8 mouse cellular contexts compared by ENCODE assay signal in the genomic region with DNA sequence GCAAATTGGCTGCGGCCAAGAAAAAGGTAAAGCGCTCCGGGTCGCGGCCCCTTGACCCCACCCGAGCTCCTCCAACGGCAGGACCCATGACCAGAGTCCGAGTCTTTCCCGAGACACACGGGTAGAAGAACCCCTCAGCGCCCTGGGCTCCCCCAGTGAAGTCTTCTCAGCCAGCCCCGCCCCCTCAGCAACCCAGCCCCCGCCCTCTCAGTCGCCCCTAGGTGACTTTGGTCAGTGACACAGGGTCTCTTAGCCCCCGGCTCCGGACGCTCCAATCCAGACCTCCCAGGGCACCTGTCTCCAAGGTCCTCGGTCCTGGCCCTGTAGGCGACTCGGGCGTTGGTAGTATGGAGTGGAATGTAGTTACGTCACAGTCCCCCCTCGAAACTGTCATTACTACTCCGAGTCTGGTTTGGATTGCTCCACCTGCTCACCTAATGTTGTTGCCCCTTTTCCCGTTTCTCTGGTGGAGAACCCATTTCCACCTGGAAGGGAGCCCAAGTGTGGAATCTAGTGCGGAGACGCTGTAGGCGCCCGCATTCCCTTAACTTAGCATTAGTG. TPM values are rescaled to one million over a fixed set of nuclear protein-coding genes. Genes with fewer than 3 reads are reported as not detected.
DNase-seq lines count a peak whose midpoint lies in the region; ATAC-seq and TF ChIP-seq lines count a peak whose summit lies in the region.

No protein-coding gene starts in this region.

- peak overlapping the region; percentile 82 for H3K4me3 ChIP-seq in kidney, embryonic 15.5 days (replicated peaks)
- peak overlapping the region; percentile 72 for H3K4me3 ChIP-seq in brown adipose tissue, adult 24 weeks (ENCODE audit: insufficient read depth, low read depth, low read length)
- H3K4me3 ChIP-seq in heart, postnatal 0 days (ENCODE audit: low read depth, low read length) = peak overlapping the region; percentile 84
- H3K4me3 ChIP-seq in lung, embryonic 16.5 days (ENCODE audit: low read length) = peak overlapping the region; percentile 83
- peak overlapping the region; percentile 87 for H3K4me3 ChIP-seq in stomach, embryonic 15.5 days (replicated peaks)

- peaks cover 21% of the 10 kb centered on the region for H3K4me1 ChIP-seq in kidney, embryonic 15.5 days
- peaks cover 7% of the 10 kb centered on the region for H3K4me1 ChIP-seq in brown adipose tissue, adult 24 weeks (ENCODE audit: control insufficient read depth, insufficient read depth, insufficient read length, low read length)
- H3K4me1 ChIP-seq in heart, postnatal 0 days (ENCODE audit: control insufficient read depth, insufficient read depth) = peaks cover 14% of the 10 kb centered on the region; the same call in 1 of the 2 replicates
- H3K4me1 ChIP-seq in lung, embryonic 16.5 days (replicated peaks; ENCODE audit: control insufficient read depth, insufficient read depth, low read length) = peaks cover 16% of the 10 kb centered on the region
- peaks cover 16% of the 10 kb centered on the region for H3K4me1 ChIP-seq in stomach, embryonic 15.5 days

- intact Hi-C loops in gastrocnemius, postnatal 36 days (cut with DNase I) = loop anchor here (5.0 kb wide), 1 partner anchor 151 kb away; no protein-coding TSS in a partner anchor

- 3% methylated on average over 29 of the region's 29 CpGs for WGBS in kidney, embryonic 15.5 days
- under 1% methylated on average over 29 of the region's 29 CpGs for WGBS in heart, postnatal 0 days
- 1% methylated on average over 28 of the region's 29 CpGs for WGBS in lung, embryonic 16.5 days
- under 1% methylated on average over 29 of the region's 29 CpGs for WGBS in stomach, embryonic 15.5 days

- TF ChIP-seq CTCF in heart, postnatal 0 days (IDR thresholded peaks at IDR 0.05; ENCODE audit: low read depth) = no peak

- peaks cover 46% of the 10 kb centered on the region for H3K36me3 ChIP-seq in kidney, embryonic 15.5 days
- peaks cover 29% of the 10 kb centered on the region for H3K36me3 ChIP-seq in heart, postnatal 0 days (replicated peaks; ENCODE audit: control insufficient read depth, insufficient read depth, low read length)
- H3K36me3 ChIP-seq in lung, embryonic 16.5 days (ENCODE audit: control insufficient read depth, insufficient read depth, low read length) = peaks cover 15% of the 10 kb centered on the region
- H3K36me3 ChIP-seq in stomach, embryonic 15.5 days = peaks cover 15% of the 10 kb centered on the region

- H3K27ac ChIP-seq in kidney, embryonic 15.5 days = peak overlapping the region; percentile 79
- peak overlapping the region; percentile 63 for H3K27ac ChIP-seq in brown adipose tissue, adult 24 weeks (replicated peaks; ENCODE audit: low read depth, low read length)
- peak overlapping the region; percentile 85 for H3K27ac ChIP-seq in heart, postnatal 0 days (ENCODE audit: low read depth)
- peak overlapping the region; percentile 49 for H3K27ac ChIP-seq in lung, embryonic 16.5 days (ENCODE audit: low read length)
- peak overlapping the region; percentile 64; the same call in 1 of the 2 replicates for H3K27ac ChIP-seq in stomach, embryonic 15.5 days

- no peak for TF ChIP-seq EP300 in heart, postnatal 0 days (IDR thresholded peaks at IDR 0.05; ENCODE audit: low read depth)

- ATAC-seq in kidney, embryonic 15.5 days (replicated peaks; ENCODE audit: low FRiP score) = peak; percentile 68
- ATAC-seq in heart, postnatal 0 days (ENCODE audit: insufficient read depth, low read depth) = peak; percentile 44
- peak; percentile 48 for ATAC-seq in lung, embryonic 16.5 days (ENCODE audit: low read depth)
- ATAC-seq in stomach, embryonic 15.5 days (ENCODE audit: insufficient read depth, low FRiP score, low read depth) = peak; percentile 30

- no peaks in the 10 kb centered on the region for H3K27me3 ChIP-seq in kidney, embryonic 15.5 days
- H3K27me3 ChIP-seq in heart, postnatal 0 days (ENCODE audit: control insufficient read depth, insufficient read depth, low read length) = no peaks in the 10 kb centered on the region
- no peaks in the 10 kb centered on the region for H3K27me3 ChIP-seq in lung, embryonic 16.5 days (ENCODE audit: control insufficient read depth, insufficient read depth, low read depth, low read length)
- no peaks in the 10 kb centered on the region for H3K27me3 ChIP-seq in stomach, embryonic 15.5 days (replicated peaks)

- peak overlapping the region; percentile 76 for H3K4me2 ChIP-seq in kidney, embryonic 15.5 days
- H3K4me2 ChIP-seq in heart, postnatal 0 days (ENCODE audit: low read depth, low read length) = peak overlapping the region; percentile 69
- H3K4me2 ChIP-seq in lung, embryonic 16.5 days (ENCODE audit: low read depth, low read length) = peak overlapping the region; percentile 86
- peak overlapping the region; percentile 76 for H3K4me2 ChIP-seq in stomach, embryonic 15.5 days

- no peaks in the 10 kb centered on the region for H3K9me3 ChIP-seq in kidney, embryonic 15.5 days (replicated peaks)
- H3K9me3 ChIP-seq in heart, postnatal 0 days (replicated peaks; ENCODE audit: control insufficient read depth, low read length) = no peaks in the 10 kb centered on the region
- no peaks in the 10 kb centered on the region for H3K9me3 ChIP-seq in lung, embryonic 16.5 days (ENCODE audit: control insufficient read depth, low read length)
- H3K9me3 ChIP-seq in stomach, embryonic 15.5 days = no peaks in the 10 kb centered on the region

- peak overlapping the region; percentile 79 for H3K9ac ChIP-seq in kidney, embryonic 15.5 days
- peak overlapping the region; percentile 83 for H3K9ac ChIP-seq in heart, postnatal 0 days (replicated peaks; ENCODE audit: low read depth, low read length)
- H3K9ac ChIP-seq in lung, embryonic 16.5 days (ENCODE audit: low read length) = peak overlapping the region; percentile 86
- H3K9ac ChIP-seq in stomach, embryonic 15.5 days = peak overlapping the region; percentile 65

- no peak for DNase-seq in kidney, postnatal 4 days
- peak; percentile 46 for DNase-seq in heart, postnatal 0 days (ENCODE audit: low spot score)
- no peak for DNase-seq in left cerebral cortex, adult 18-20 months (ENCODE audit: low spot score in 2 of 2)
- no peak for DNase-seq in gastrocnemius, postnatal 36 days

RNA-seq across cellular contexts. Expression of a gene that starts 0.6 kb away (rescaled TPM):
- 419 and 447 TPM in 2 replicates for polyA plus RNA-seq in kidney, embryonic 15.5 days (2015; fragmentation: Nextera tagmentation; extraction: Ambion mirVana)
- polyA plus RNA-seq in brown adipose tissue, adult 24 weeks (2012; ENCODE audit: insufficient read depth, insufficient read length, missing spikeins) = 679 and 786 TPM in 2 replicates
- 248 and 262 TPM in 2 replicates for total RNA-seq in heart, postnatal 0 days (2014; rRNA removed; ENCODE audit: low replicate concordance)
- polyA plus RNA-seq in heart, postnatal 0 days (2015; fragmentation: Nextera tagmentation; extraction: Ambion mirVana) = 330 and 353 TPM in 2 replicates
- 396 and 415 TPM in 2 replicates for polyA plus RNA-seq in lung, embryonic 16.5 days (2015; fragmentation: Nextera tagmentation; extraction: Ambion mirVana)
- 418 and 429 TPM in 2 replicates for polyA plus RNA-seq in stomach, embryonic 15.5 days (2015; fragmentation: Nextera tagmentation; extraction: Ambion mirVana)
- total RNA-seq in left cerebral cortex, adult 18-20 months (2021) = 100 to 1,000 TPM; 205 to 210 TPM
- total RNA-seq in gastrocnemius, postnatal 36 days (2021) = 100 to 1,000 TPM in 1 of 2 experiments, 10 to 100 TPM in 1; 97.6 to 126 TPM

RNA-seq across cellular contexts. Expression of a gene that starts 1.3 kb away (rescaled TPM):
- polyA plus RNA-seq in kidney, embryonic 15.5 days (2015; fragmentation: Nextera tagmentation; extraction: Ambion mirVana) = 23.0 and 27.3 TPM in 2 replicates
- polyA plus RNA-seq in brown adipose tissue, adult 24 weeks (2012; ENCODE audit: insufficient read depth, insufficient read length, missing spikeins) = 51.9 and 57.6 TPM in 2 replicates
- 46.7 and 56.4 TPM in 2 replicates for total RNA-seq in heart, postnatal 0 days (2014; rRNA removed; ENCODE audit: low replicate concordance)
- polyA plus RNA-seq in heart, postnatal 0 days (2015; fragmentation: Nextera tagmentation; extraction: Ambion mirVana) = 20.8 and 23.4 TPM in 2 replicates
- 25.8 and 27.9 TPM in 2 replicates for polyA plus RNA-seq in lung, embryonic 16.5 days (2015; fragmentation: Nextera tagmentation; extraction: Ambion mirVana)
- 24.9 and 25.2 TPM in 2 replicates for polyA plus RNA-seq in stomach, embryonic 15.5 days (2015; fragmentation: Nextera tagmentation; extraction: Ambion mirVana)
- total RNA-seq in left cerebral cortex, adult 18-20 months (2021) = 10 to 100 TPM; 84.2 to 88.5 TPM
- total RNA-seq in gastrocnemius, postnatal 36 days (2021) = 10 to 100 TPM; 54.1 to 54.7 TPM

RNA-seq across cellular contexts. Expression of a gene that starts 28.5 kb away (rescaled TPM):
- 72.2 and 74.5 TPM in 2 replicates for polyA plus RNA-seq in kidney, embryonic 15.5 days (2015; fragmentation: Nextera tagmentation; extraction: Ambion mirVana)
- 292 and 332 TPM in 2 replicates for polyA plus RNA-seq in brown adipose tissue, adult 24 weeks (2012; ENCODE audit: insufficient read depth, insufficient read length, missing spikeins)
- total RNA-seq in heart, postnatal 0 days (2014; rRNA removed; ENCODE audit: low replicate concordance) = 47.2 and 55.1 TPM in 2 replicates
- polyA plus RNA-seq in heart, postnatal 0 days (2015; fragmentation: Nextera tagmentation; extraction: Ambion mirVana) = 30.0 and 32.1 TPM in 2 replicates
- polyA plus RNA-seq in lung, embryonic 16.5 days (2015; fragmentation: Nextera tagmentation; extraction: Ambion mirVana) = 60.8 and 63.8 TPM in 2 replicates
- polyA plus RNA-seq in stomach, embryonic 15.5 days (2015; fragmentation: Nextera tagmentation; extraction: Ambion mirVana) = 59.6 and 65.4 TPM in 2 replicates
- total RNA-seq in left cerebral cortex, adult 18-20 months (2021) = 10 to 100 TPM; 49.6 to 53.6 TPM
- total RNA-seq in gastrocnemius, postnatal 36 days (2021) = 10 to 100 TPM in 1 of 2 experiments, 1 to 10 TPM in 1; 8.1 to 11.6 TPM

RNA-seq across cellular contexts. Expression of a gene that starts 52.1 kb away (rescaled TPM):
- polyA plus RNA-seq in kidney, embryonic 15.5 days (2015; fragmentation: Nextera tagmentation; extraction: Ambion mirVana) = 28.7 and 31.6 TPM in 2 replicates
- polyA plus RNA-seq in brown adipose tissue, adult 24 weeks (2012; ENCODE audit: insufficient read depth, insufficient read length, missing spikeins) = 23.7 and 25.1 TPM in 2 replicates
- 19.8 and 21.4 TPM in 2 replicates for total RNA-seq in heart, postnatal 0 days (2014; rRNA removed; ENCODE audit: low replicate concordance)
- polyA plus RNA-seq in heart, postnatal 0 days (2015; fragmentation: Nextera tagmentation; extraction: Ambion mirVana) = 6.7 and 7.4 TPM in 2 replicates
- 23.0 and 24.1 TPM in 2 replicates for polyA plus RNA-seq in lung, embryonic 16.5 days (2015; fragmentation: Nextera tagmentation; extraction: Ambion mirVana)
- 23.5 and 27.8 TPM in 2 replicates for polyA plus RNA-seq in stomach, embryonic 15.5 days (2015; fragmentation: Nextera tagmentation; extraction: Ambion mirVana)
- total RNA-seq in left cerebral cortex, adult 18-20 months (2021) = 10 to 100 TPM; 19.3 to 23.5 TPM
- 10 to 100 TPM; 12.0 to 12.2 TPM for total RNA-seq in gastrocnemius, postnatal 36 days (2021)
